9 mouse cellular contexts compared by ENCODE assay signal in the genomic region with DNA sequence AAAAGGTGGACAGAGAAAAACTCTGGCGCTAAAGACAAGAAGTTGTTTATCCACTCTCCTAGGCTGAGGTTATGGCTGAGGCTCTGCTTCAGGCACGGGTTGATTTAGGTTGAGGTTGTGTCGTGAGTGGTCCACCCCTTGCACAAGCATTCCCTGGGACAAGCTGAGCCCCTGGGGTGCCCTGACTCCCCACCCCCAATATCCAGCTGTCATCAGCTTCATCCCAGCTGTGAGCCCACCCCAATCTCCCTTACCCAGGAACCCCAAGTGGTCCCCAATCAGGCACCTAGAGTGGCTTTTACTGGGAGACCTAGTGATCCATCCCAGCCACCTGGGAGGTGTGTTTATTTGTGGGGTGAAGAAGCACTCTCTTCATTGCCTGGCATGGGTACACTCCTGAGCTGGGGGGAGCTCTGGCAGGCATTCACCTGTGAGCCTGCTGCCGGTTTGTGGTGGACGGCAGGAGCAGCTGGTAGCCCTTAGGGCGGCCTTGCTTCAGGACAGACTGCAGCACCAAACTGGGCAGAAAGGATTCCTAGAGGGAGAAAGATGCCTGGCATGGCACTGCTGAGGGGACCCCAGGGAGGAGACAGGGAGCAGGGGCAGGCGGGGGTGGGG. TPM values are rescaled to one million over a fixed set of nuclear protein-coding genes. Genes with fewer than 3 reads are reported as not detected.
A peak's percentile ranks its signal among the peaks of the same experiment; 100 is the strongest.
DNase-seq lines count a peak whose midpoint lies in the region; ATAC-seq and TF ChIP-seq lines count a peak whose summit lies in the region.
"Had no signal": no experiment of that assay in that cellular context is flagged by ENCODE, and none has a peak within 500 bp of the region (broad histone marks: within the 10 kb centered on the region; RNA-seq: fewer than 3 reads in every experiment).

No protein-coding gene starts in this region.

- 83% methylated on average over 7 of the region's 7 CpGs for WGBS in heart, embryonic 16.5 days
- 57% methylated on average over 7 of the region's 7 CpGs for WGBS in liver, embryonic 15.5 days (ENCODE audit: insufficient replicate concordance)

- no peaks in the 10 kb centered on the region for H3K79me2 ChIP-seq in CH12.LX (replicated peaks; ENCODE audit: control insufficient read depth, extremely low read depth, insufficient read depth, poor library complexity, severe bottlenecking)

- H3K27me3 ChIP-seq in CH12.LX (replicated peaks): peaks cover 41% of the 10 kb centered on the region
- peaks cover 2% of the 10 kb centered on the region; the same call in 1 of the 2 replicates for H3K27me3 ChIP-seq in heart, embryonic 16.5 days (ENCODE audit: control insufficient read depth, insufficient read depth, low read length)
- H3K27me3 ChIP-seq in liver, embryonic 15.5 days: peaks cover 62% of the 10 kb centered on the region

- peaks cover 11 to 35% of the 10 kb centered on the region in 2 experiments for H3K4me1 ChIP-seq in CH12.LX (ENCODE audit: control insufficient read depth in 1 of 2, insufficient read depth in 2 of 2)
- peaks cover 10% of the 10 kb centered on the region for H3K4me1 ChIP-seq in heart, embryonic 16.5 days (ENCODE audit: control insufficient read depth, insufficient read depth, low read length)
- H3K4me1 ChIP-seq in liver, embryonic 15.5 days (replicated peaks): peaks cover 26% of the 10 kb centered on the region

- no peak for TF ChIP-seq EP300 in CH12.LX (IDR thresholded peaks at IDR 0.05; ENCODE audit: low read length)

- in situ Hi-C loops in CH12.LX (cut with MboI; ENCODE audit: low pct_ligation_motif_present, low pct_unique_long_range_greater_than_20kb, low sequenced_read_pairs): no loop called here

- no peak overlapping the region for H3K9ac ChIP-seq in CH12.LX (ENCODE audit: insufficient read depth, low read depth)
- H3K9ac ChIP-seq in heart, embryonic 16.5 days (ENCODE audit: low read length): peak overlapping the region; percentile 70
- peak overlapping the region; percentile 45 for H3K9ac ChIP-seq in liver, embryonic 15.5 days

- ATAC-seq in heart, embryonic 16.5 days (replicated peaks; ENCODE audit: extremely low read depth, insufficient read depth, low FRiP score): no peak
- no peak for ATAC-seq in liver, embryonic 15.5 days (ENCODE audit: insufficient read depth)

- H3K4me2 ChIP-seq in CH12.LX (ENCODE audit: insufficient read depth, low read depth, poor library complexity, severe bottlenecking): peak overlapping the region; percentile 38
- peak overlapping the region; percentile 67; the same call in 1 of the 2 replicates for H3K4me2 ChIP-seq in heart, embryonic 16.5 days (ENCODE audit: low read depth, low read length)
- peak overlapping the region; percentile 77 for H3K4me2 ChIP-seq in liver, embryonic 15.5 days

- peak; percentile 95 for DNase-seq in heart, adult 11 months
- DNase-seq in heart, adult 9 months (ENCODE audit: low spot score in 2 of 2): no peak
- DNase-seq in CH12.LX (ENCODE audit: extremely low read depth): no peak
- DNase-seq in T-cell, adult 2 months (ENCODE audit: low spot score): no peak
- no peak for DNase-seq in kidney, postnatal 14 days
- DNase-seq in adrenal gland, adult 18-20 months (ENCODE audit: low spot score in 2 of 2): no peak

- dilution Hi-C loops in CH12.LX (cut with MboI; ENCODE audit: extremely low pct_ligation_motif_present, extremely low pct_unique_long_range_greater_than_20kb, low sequenced_read_pairs): no loop called here

- no peak for TF ChIP-seq CTCF in CH12.LX (conservative IDR thresholded peaks at IDR 0.05 in 1 of 2, IDR thresholded peaks at IDR 0.05 in 1 of 2; ENCODE audit: low read depth in 2 of 2, low read length in 2 of 2)

- no peak overlapping the region for H3K4me3 ChIP-seq in CH12.LX (replicated peaks in 1 of 3; ENCODE audit: low read depth in 2 of 3, low read length in 2 of 3, poor library complexity in 1 of 3)
- H3K4me3 ChIP-seq in heart, embryonic 16.5 days (ENCODE audit: low read length): no peak overlapping the region
- H3K4me3 ChIP-seq in liver, embryonic 15.5 days (replicated peaks): peak overlapping the region; percentile 46

- TF ChIP-seq RAD21 in CH12.LX (IDR thresholded peaks at IDR 0.05; ENCODE audit: low read depth, low read length): no peak

- no peak overlapping the region for H3K27ac ChIP-seq in CH12.LX (ENCODE audit: insufficient read depth, low read depth)
- H3K27ac ChIP-seq in heart, embryonic 16.5 days (ENCODE audit: low read length): no peak overlapping the region
- H3K27ac ChIP-seq in liver, embryonic 15.5 days (replicated peaks): no peak overlapping the region

- no peaks in the 10 kb centered on the region for H3K36me3 ChIP-seq in CH12.LX (replicated peaks in 1 of 2; ENCODE audit: control insufficient read depth in 1 of 2, insufficient read depth in 1 of 2, low read length in 1 of 2)
- no peaks in the 10 kb centered on the region for H3K36me3 ChIP-seq in heart, embryonic 16.5 days (ENCODE audit: control insufficient read depth, insufficient read depth)
- H3K36me3 ChIP-seq in liver, embryonic 15.5 days (replicated peaks): no peaks in the 10 kb centered on the region

- H3K9me3 ChIP-seq in CH12.LX (replicated peaks; ENCODE audit: low read length): no peaks in the 10 kb centered on the region
- no peaks in the 10 kb centered on the region for H3K9me3 ChIP-seq in heart, embryonic 16.5 days (replicated peaks; ENCODE audit: control insufficient read depth, low read length)
- H3K9me3 ChIP-seq in liver, embryonic 15.5 days (replicated peaks): no peaks in the 10 kb centered on the region

- no peak for TF ChIP-seq POLR2A in CH12.LX (IDR thresholded peaks at IDR 0.05; ENCODE audit: low read depth, low read length)

TF ChIP-seq in CH12.LX, 34 proteins besides CTCF, POLR2A, EP300 and RAD21:
- no peak for TF ChIP-seq CHD1 (IDR thresholded peaks at IDR 0.05; ENCODE audit: low read depth, low read length)
- no peak for TF ChIP-seq ZC3H11A (IDR thresholded peaks at IDR 0.05; ENCODE audit: low read depth, low read length)
- no peak for TF ChIP-seq ZNF384 (IDR thresholded peaks at IDR 0.05; ENCODE audit: low read depth, low read length)
- TF ChIP-seq MXI1 (IDR thresholded peaks at IDR 0.05; ENCODE audit: low read depth, low read length): no peak
- TF ChIP-seq GABPA (IDR thresholded peaks at IDR 0.05; ENCODE audit: insufficient replicate concordance, low read depth, low read length): no peak
- no peak for TF ChIP-seq IRF4 (IDR thresholded peaks at IDR 0.05; ENCODE audit: low read depth, low read length)
- TF ChIP-seq SMC3 (IDR thresholded peaks at IDR 0.05; ENCODE audit: low read depth, low read length): no peak
- no peak for TF ChIP-seq NELFE (IDR thresholded peaks at IDR 0.05; ENCODE audit: low read depth, low read length)
- TF ChIP-seq USF2 (conservative IDR thresholded peaks at IDR 0.05; ENCODE audit: low read depth, low read length): no peak
- TF ChIP-seq ELF1 (IDR thresholded peaks at IDR 0.05; ENCODE audit: low read depth, low read length): no peak
- no peak for TF ChIP-seq CHD2 (IDR thresholded peaks at IDR 0.05; ENCODE audit: low read length)
- no peak for TF ChIP-seq PAX5 (IDR thresholded peaks at IDR 0.05; ENCODE audit: low read length)

RNA-seq across cellular contexts. Expression of a gene that starts 8.1 kb away (rescaled TPM):
- total RNA-seq in CH12.LX (2012; rRNA removed) (not detected in 2 replicates), CH12.LX (2014; rRNA removed) (not detected in 2 replicates)
- polyA plus RNA-seq in CH12.LX (2012; ENCODE audit: insufficient read length, low read depth): not detected in 2 replicates
- 2.2 and 2.7 TPM in 2 replicates for polyA plus RNA-seq in heart, embryonic 16.5 days (2015; fragmentation: Nextera tagmentation; extraction: Ambion mirVana)
- not detected in 2 replicates for polyA plus RNA-seq in liver, embryonic 15.5 days (2015; fragmentation: Nextera tagmentation; extraction: Ambion mirVana)
- total RNA-seq in adrenal gland, adult 18-20 months (2021): 1 to 10 TPM; 2.1 to 2.8 TPM

RNA-seq across cellular contexts. Expression of a gene that starts 12.2 kb away (rescaled TPM):
- 66.1 and 71.4 TPM in 2 replicates for total RNA-seq in CH12.LX (2012; rRNA removed)
- total RNA-seq in CH12.LX (2014; rRNA removed): 50.4 and 51.4 TPM in 2 replicates
- 43.3 and 47.9 TPM in 2 replicates for polyA plus RNA-seq in CH12.LX (2012; ENCODE audit: insufficient read length, low read depth)
- 90.0 and 90.4 TPM in 2 replicates for polyA plus RNA-seq in heart, embryonic 16.5 days (2015; fragmentation: Nextera tagmentation; extraction: Ambion mirVana)
- polyA plus RNA-seq in liver, embryonic 15.5 days (2015; fragmentation: Nextera tagmentation; extraction: Ambion mirVana): 26.0 and 27.5 TPM in 2 replicates
- total RNA-seq in adrenal gland, adult 18-20 months (2021): 10 to 100 TPM; 35.2 to 42.8 TPM

RNA-seq across cellular contexts. Expression of a gene that starts 34.8 kb away (rescaled TPM):
- total RNA-seq in CH12.LX (2012; rRNA removed) (23.7 and 31.4 TPM in 2 replicates), CH12.LX (2014; rRNA removed) (21.9 and 22.6 TPM in 2 replicates)
- 30.0 and 31.1 TPM in 2 replicates for polyA plus RNA-seq in CH12.LX (2012; ENCODE audit: insufficient read length, low read depth)
- 20.1 and 22.5 TPM in 2 replicates for polyA plus RNA-seq in heart, embryonic 16.5 days (2015; fragmentation: Nextera tagmentation; extraction: Ambion mirVana)
- 30.0 and 35.0 TPM in 2 replicates for polyA plus RNA-seq in liver, embryonic 15.5 days (2015; fragmentation: Nextera tagmentation; extraction: Ambion mirVana)
- 10 to 100 TPM; 27.1 to 33.8 TPM for total RNA-seq in adrenal gland, adult 18-20 months (2021)

RNA-seq across cellular contexts. Expression of a gene that starts 39.4 kb away (rescaled TPM):
- not detected in 2 replicates for total RNA-seq in CH12.LX (2012; rRNA removed)
- not detected in 2 replicates for total RNA-seq in CH12.LX (2014; rRNA removed)
- polyA plus RNA-seq in CH12.LX (2012; ENCODE audit: insufficient read length, low read depth): not detected in 2 replicates
- polyA plus RNA-seq in heart, embryonic 16.5 days (2015; fragmentation: Nextera tagmentation; extraction: Ambion mirVana): 10.8 and 13.9 TPM in 2 replicates
- polyA plus RNA-seq in liver, embryonic 15.5 days (2015; fragmentation: Nextera tagmentation; extraction: Ambion mirVana): 0.23 TPM in 1 of 2 replicates, not detected in the other
- 1 to 10 TPM in 1 of 2 experiments, under 1 TPM in 1; 0.33 to 1.8 TPM for total RNA-seq in adrenal gland, adult 18-20 months (2021)
- polyA plus RNA-seq: inflammation-experienced regulatory T-cells, adult 6 months had no signal
